Mouse (Mus musculus): ENCODE results near the gene Crisp2. TPM values are rescaled to one million over a fixed set of nuclear protein-coding genes. Genes with fewer than 3 reads are reported as not detected.

The Crisp2 gene
- not detected in 2 replicates for polyA plus RNA-seq (2012; ENCODE audit: insufficient read depth, low replicate concordance)

DNA sequence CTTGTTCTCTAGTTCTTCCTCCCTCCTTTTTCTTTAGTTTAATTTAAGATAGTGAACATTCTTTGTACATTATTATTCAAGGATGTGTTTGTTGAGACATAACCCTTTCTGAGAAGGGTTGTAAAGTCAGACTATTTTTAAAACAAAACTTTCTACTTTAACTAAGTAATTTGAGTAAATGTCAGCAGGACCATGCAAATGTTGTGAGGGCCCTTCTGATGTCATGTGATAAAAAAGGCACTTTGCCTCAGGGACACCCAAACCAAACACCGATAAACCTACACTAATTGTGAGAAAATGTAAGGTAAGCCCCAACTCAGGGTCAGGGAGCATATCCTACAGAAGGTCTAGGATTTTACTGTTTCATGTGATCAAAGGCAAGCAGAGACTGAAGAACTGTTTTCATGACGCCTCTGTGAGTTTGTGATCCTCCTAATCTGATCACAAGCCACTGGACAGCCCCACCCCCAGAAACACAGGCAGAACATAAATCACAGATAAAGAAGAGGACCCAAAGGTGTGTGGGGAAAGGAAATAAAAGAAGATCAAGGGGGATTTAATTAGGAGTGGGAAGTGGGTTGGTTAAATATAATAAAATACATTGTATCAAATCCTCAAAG lies at the start of gene Crisp2:
Gene Crisp2, minus strand, starts transcription at position 51 of the 620 bp plus-strand sequence.
- H3K36me3 ChIP-seq (replicated peaks; ENCODE audit: low read length) = no peaks in the 10 kb centered on the region
- TF ChIP-seq GATA1 (IDR thresholded peaks at IDR 0.05; ENCODE audit: borderline replicate concordance, low read length) (no peak), FLI1 (IDR thresholded peaks at IDR 0.05; ENCODE audit: low read length) (no peak)
- no peaks in the 10 kb centered on the region for H3K27me3 ChIP-seq (replicated peaks)
- no peaks in the 10 kb centered on the region for H3K9me3 ChIP-seq
- H3K4me3 ChIP-seq (replicated peaks) = peak within 1 kb of the TSS; percentile 80
- peaks cover 12% of the 10 kb centered on the region for H3K4me1 ChIP-seq

DNA sequence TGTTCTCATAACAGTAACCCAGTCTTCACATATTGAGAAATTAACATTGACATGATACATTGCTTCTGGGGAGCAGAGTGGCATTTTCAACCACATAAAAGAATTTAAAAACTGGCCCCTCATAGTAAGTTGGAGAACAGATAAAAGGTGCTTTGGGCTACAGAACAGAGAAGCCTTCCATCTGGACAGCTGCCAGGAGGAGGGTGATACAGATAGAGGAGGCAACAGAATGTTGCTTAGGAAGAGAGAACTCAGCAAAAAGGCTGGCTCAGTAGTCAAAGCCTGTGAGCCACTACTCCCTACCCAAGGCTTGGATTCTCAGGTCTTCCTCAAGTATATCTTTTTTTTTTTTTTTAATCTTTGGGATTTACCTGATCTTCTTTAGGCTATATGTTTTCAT lies 48.3 kb upstream of the Crisp2 start:
- Histone ChIP-seq H3K9me3 (no peaks in the 10 kb centered on the region), H3K4me1 (no peaks in the 10 kb centered on the region), H3K36me3 (replicated peaks; ENCODE audit: low read length) (no peaks in the 10 kb centered on the region), H3K4me3 (replicated peaks) (no peak overlapping the region), H3K27me3 (replicated peaks) (no peaks in the 10 kb centered on the region)
- TF ChIP-seq GATA1 (IDR thresholded peaks at IDR 0.05; ENCODE audit: borderline replicate concordance, low read length) (no peak), FLI1 (IDR thresholded peaks at IDR 0.05; ENCODE audit: low read length) (no peak)

DNA sequence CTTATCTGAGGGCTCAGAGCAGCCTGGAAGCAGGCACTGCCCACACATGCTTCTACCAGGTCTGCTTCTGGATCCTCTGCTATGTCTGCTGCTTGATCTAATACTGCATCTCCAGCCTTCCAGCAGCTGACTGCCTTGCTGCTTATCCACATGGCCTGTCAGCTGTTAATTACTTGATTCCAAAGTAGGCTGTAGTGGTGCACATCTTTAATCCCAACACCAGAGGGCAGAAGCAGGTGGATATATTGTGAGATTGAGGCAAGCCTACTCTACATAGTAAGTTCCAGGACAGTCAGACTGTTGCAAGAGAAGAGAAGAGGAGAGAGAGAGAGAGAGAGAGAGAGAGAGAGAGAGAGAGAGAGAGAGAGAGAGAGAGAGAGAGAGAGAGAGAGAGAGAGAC lies 30.5 kb upstream of the Crisp2 start:
- Histone ChIP-seq H3K27me3 (replicated peaks) (no peaks in the 10 kb centered on the region), H3K4me1 (peaks cover 4% of the 10 kb centered on the region; the same call in 1 of the 2 replicates), H3K9me3 (no peaks in the 10 kb centered on the region), H3K4me3 (replicated peaks) (no peak overlapping the region), H3K36me3 (replicated peaks; ENCODE audit: low read length) (no peaks in the 10 kb centered on the region)
- no peak for TF ChIP-seq GATA1 (IDR thresholded peaks at IDR 0.05; ENCODE audit: borderline replicate concordance, low read length)
- no peak for TF ChIP-seq FLI1 (IDR thresholded peaks at IDR 0.05; ENCODE audit: low read length)

DNA sequence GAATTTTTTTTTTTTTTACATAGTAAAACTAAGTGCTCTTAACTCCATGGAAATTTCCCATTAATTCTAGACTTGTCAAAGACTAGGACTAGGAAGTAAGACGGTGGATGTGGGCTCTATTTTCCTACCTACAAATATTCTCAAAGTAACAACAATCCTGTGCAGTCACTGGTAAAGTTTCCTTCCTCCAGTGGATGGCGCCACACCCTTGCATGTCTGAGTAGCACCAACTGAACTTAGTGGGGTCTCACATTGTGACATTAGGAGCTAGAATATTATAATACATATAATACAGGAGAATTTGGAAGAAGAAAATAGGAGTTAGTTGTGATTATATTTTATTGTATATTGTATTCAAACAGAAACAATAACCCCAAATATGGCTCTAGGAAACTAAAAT lies 25.1 kb upstream of the Crisp2 start:
- H3K4me1 ChIP-seq = no peaks in the 10 kb centered on the region
- no peak overlapping the region for H3K4me3 ChIP-seq (replicated peaks)
- H3K27me3 ChIP-seq (replicated peaks) = no peaks in the 10 kb centered on the region
- no peaks in the 10 kb centered on the region for H3K36me3 ChIP-seq (replicated peaks; ENCODE audit: low read length)
- TF ChIP-seq GATA1 (IDR thresholded peaks at IDR 0.05; ENCODE audit: borderline replicate concordance, low read length) (no peak), FLI1 (IDR thresholded peaks at IDR 0.05; ENCODE audit: low read length) (no peak)
- no peaks in the 10 kb centered on the region for H3K9me3 ChIP-seq

DNA sequence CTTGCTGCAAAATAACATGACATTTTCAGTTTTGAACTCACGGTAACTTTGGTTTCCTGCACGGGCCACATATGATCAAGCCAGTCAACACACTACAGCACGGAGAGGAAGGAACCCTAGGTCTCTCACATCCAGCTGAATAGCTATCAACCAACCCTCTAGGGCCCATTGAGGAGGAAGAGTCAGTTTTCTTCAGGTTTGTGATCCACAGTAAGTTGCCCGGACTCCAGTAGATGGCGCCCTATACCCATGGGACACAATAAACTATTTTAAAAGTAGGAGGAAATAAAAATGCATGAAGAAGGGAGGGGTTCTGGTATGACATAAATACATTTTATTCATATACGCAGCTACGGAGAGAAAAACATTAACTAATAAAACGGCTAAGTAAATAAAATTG lies 17.7 kb upstream of the Crisp2 start:
- TF ChIP-seq FLI1 (IDR thresholded peaks at IDR 0.05; ENCODE audit: low read length) (no peak), GATA1 (IDR thresholded peaks at IDR 0.05; ENCODE audit: borderline replicate concordance, low read length) (no peak)
- Histone ChIP-seq H3K4me3 (replicated peaks) (peak overlapping the region; percentile 79), H3K27me3 (replicated peaks) (no peaks in the 10 kb centered on the region), H3K36me3 (replicated peaks; ENCODE audit: low read length) (no peaks in the 10 kb centered on the region), H3K4me1 (peaks cover 4% of the 10 kb centered on the region; the same call in 1 of the 2 replicates), H3K9me3 (no peaks in the 10 kb centered on the region)

DNA sequence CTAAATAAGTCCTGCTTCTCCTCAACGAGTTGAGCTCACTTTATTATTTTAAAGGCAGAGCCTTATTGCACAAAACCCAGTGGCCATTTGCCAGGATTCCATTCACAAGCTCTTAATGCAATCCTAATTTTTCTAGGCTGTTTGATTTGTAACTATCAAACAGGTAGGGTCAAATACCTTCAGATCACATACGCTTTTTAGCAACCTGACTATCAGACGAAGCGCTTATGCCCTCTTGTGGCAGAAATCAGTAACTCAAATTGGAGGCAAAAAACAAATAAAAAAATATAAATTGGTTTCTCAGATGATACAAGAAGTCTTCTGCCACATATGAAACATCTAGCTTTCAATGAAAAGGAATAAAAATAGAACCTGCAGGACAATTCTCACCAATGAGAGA lies 17.0 kb upstream of the Crisp2 start:
- no peaks in the 10 kb centered on the region for H3K27me3 ChIP-seq (replicated peaks)
- no peak for TF ChIP-seq FLI1 (IDR thresholded peaks at IDR 0.05; ENCODE audit: low read length)
- TF ChIP-seq GATA1 (IDR thresholded peaks at IDR 0.05; ENCODE audit: borderline replicate concordance, low read length) = no peak
- H3K4me1 ChIP-seq = peaks cover 4% of the 10 kb centered on the region; the same call in 1 of the 2 replicates
- no peaks in the 10 kb centered on the region for H3K36me3 ChIP-seq (replicated peaks; ENCODE audit: low read length)
- no peaks in the 10 kb centered on the region for H3K9me3 ChIP-seq
- no peak overlapping the region for H3K4me3 ChIP-seq (replicated peaks)

DNA sequence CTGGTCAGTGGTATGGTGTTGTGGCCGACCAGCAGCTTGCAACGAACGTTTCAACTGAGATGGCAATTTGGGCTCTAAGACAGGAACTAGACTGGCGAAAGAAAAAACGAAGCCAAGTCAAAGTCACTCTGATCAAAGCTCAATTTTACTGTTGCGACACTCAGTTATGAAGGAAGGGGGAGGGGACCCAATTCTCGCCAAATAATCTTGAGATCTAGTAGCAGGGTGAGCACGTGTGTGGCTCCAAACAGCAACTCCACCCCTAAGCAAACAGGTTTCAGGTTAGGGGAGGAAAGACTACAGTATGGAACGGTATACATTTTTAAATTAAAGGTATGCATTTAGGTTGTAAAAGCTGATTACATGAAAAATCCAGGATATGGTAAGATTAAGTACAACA lies 14.7 kb upstream of the Crisp2 start:
- no peaks in the 10 kb centered on the region for H3K9me3 ChIP-seq
- no peaks in the 10 kb centered on the region for H3K36me3 ChIP-seq (replicated peaks; ENCODE audit: low read length)
- no peak for TF ChIP-seq FLI1 (IDR thresholded peaks at IDR 0.05; ENCODE audit: low read length)
- TF ChIP-seq GATA1 (IDR thresholded peaks at IDR 0.05; ENCODE audit: borderline replicate concordance, low read length) = no peak
- H3K4me3 ChIP-seq (replicated peaks) = no peak overlapping the region
- no peaks in the 10 kb centered on the region for H3K27me3 ChIP-seq (replicated peaks)
- H3K4me1 ChIP-seq = peaks cover 4% of the 10 kb centered on the region; the same call in 1 of the 2 replicates

DNA sequence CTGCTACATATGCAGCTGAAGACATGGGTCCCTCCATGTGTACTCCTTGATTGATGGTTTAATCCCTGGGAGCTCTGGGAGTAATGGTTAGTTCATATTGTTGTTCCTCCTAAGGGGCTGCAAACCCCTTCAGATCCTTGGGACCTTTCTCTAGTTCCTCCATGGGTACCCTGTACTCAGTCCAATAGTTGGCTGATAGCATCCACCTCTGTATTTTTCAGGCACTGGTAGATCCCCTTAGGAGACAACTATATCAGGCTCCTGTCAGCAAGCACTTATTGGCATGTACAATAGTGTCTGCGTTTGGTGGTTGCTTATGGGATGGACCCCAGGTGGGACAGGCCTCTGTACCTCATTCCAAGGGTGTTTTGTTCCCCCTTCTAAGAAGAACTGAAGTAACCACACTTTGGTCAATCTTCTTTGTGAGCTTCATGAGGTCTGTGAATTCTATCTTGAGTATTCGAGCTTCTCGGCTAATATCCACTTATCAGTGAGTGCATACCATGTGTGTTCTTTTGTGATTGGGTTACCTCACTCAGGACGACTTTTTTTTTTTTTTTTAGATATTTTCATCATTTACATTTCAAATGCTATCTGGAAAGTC lies 10.6 kb upstream of the Crisp2 start:
- no peak for TF ChIP-seq FLI1 (IDR thresholded peaks at IDR 0.05; ENCODE audit: low read length)
- no peak for TF ChIP-seq GATA1 (IDR thresholded peaks at IDR 0.05; ENCODE audit: borderline replicate concordance, low read length)
- Histone ChIP-seq H3K4me3 (replicated peaks) (no peak overlapping the region), H3K4me1 (no peaks in the 10 kb centered on the region), H3K36me3 (replicated peaks; ENCODE audit: low read length) (no peaks in the 10 kb centered on the region), H3K9me3 (no peaks in the 10 kb centered on the region), H3K27me3 (replicated peaks) (no peaks in the 10 kb centered on the region)

DNA sequence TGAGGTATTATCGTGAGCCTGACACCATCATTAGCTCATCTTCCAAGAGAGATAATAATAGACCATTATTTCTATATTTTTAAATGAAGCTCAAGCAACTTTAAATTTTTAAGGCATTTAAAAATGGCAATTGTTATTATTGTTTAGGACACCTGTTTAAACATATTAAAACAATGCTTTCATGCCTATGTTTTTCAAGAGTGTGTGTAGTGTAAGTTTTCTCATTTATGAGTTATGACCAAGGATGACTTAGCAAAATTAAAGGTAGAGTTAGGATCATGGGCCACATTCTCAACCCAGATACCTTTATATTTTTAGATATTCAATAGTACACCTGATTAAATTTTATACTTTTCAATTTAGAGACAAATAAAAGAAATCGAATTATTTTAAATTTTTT lies 5.5 kb upstream of the Crisp2 start:
- H3K4me3 ChIP-seq (replicated peaks) = no peak overlapping the region
- H3K36me3 ChIP-seq (replicated peaks; ENCODE audit: low read length) = no peaks in the 10 kb centered on the region
- peaks cover 4% of the 10 kb centered on the region for H3K4me1 ChIP-seq
- TF ChIP-seq FLI1 (IDR thresholded peaks at IDR 0.05; ENCODE audit: low read length) = no peak
- no peak for TF ChIP-seq GATA1 (IDR thresholded peaks at IDR 0.05; ENCODE audit: borderline replicate concordance, low read length)
- H3K9me3 ChIP-seq = no peaks in the 10 kb centered on the region
- H3K27me3 ChIP-seq (replicated peaks) = no peaks in the 10 kb centered on the region

DNA sequence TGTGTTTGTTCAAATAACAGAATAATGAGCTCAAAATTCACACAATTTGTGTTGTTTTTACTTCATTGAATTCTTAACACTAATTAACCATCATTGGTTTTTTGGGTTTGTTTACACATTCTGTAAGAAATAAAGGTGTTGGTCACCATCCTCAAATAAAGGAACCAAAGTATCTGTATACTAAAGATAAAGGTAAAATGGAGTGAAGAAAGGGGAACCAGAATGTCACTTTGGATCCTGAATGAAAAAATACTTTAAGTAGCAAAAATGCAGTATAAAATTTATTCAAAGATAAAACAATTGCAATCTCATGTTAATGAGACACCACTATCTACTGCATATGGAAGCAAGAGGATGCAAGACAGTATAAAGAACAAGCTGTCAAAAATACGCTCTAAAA lies 4.8 kb upstream of the Crisp2 start:
- Histone ChIP-seq H3K9me3 (no peaks in the 10 kb centered on the region), H3K27me3 (replicated peaks) (no peaks in the 10 kb centered on the region), H3K36me3 (replicated peaks; ENCODE audit: low read length) (no peaks in the 10 kb centered on the region), H3K4me1 (peaks cover 11% of the 10 kb centered on the region), H3K4me3 (replicated peaks) (no peak overlapping the region)
- TF ChIP-seq FLI1 (IDR thresholded peaks at IDR 0.05; ENCODE audit: low read length) (no peak), GATA1 (IDR thresholded peaks at IDR 0.05; ENCODE audit: borderline replicate concordance, low read length) (no peak)

Data from megakaryocyte, embryonic 14.5 days (primary cell).